Mouse (Mus musculus) A20 (cell line): ENCODE data around the gene Gemin4.
"Not testable (repeated sequence)": the region's sequence is repeated elsewhere in the genome, so short reads cannot be mapped to it uniquely, and the experiment has no call there.

ENCODE experiments used
- DNase-seq: peaks from one replicate; pipeline ENCODE4 v3.0.0-alpha.2; 2011; ENCODE audit warnings: low read depth, low spot score

Gene Gemin4

DNA sequence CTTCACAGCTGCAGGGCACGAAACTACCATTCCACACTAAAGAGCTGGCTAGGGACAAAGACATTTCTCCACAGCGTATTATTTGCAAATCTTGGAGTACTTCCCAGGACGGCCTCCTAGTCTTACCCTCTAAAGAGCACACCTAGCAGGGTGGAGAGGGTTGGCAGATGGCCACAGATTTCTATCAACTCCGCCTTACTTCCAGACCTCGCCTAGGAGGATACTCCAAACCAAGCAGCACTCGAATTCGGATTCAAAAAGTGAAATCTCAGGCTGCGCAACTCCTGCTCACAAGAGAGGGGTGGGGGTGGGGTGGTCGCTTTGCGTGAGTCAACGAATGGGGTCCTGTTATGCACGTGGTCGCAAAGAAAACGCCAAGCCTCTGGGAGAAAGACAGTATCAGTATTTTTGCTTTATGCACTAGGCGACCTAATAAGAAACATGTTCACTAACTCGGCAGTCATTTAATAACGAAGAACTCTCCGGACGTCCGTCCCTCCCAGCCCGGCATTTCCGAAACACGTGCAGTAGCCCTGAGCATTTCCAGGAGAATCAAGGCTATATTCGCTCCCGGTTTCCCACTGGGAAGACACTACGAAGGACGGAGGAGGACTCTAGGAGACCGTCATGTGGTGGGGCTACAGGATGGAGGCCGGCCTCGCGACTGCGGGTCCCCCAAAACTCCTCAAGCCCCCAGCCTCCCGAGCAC, 629 bp downstream of the Gemin4 start:
- no peak for DNase-seq

DNA sequence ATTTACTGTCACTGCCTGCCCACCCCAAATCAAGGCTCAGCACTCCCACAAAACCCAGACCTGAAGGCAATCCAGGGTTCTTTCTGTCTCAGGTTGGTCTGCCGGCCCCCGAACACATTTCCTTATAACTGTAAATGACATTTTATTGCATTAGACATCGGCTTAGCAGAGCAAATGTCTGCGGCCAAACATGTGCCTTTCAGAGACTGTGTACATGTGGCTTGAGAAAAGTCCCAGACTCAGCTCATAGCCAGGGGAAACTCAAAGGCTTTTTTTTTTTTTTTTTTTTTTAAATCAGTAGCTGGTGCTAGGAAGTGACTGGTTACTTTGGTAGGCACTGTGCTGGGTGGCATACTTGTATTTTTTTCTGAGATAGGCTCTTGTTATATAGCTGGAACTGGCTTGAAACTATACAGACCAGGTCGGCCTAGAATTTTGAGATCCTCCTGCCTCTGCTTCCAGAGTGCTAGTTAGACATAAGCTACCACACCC, 1.4 kb downstream of the Gemin4 start:
- DNase-seq, result no peak

DNA sequence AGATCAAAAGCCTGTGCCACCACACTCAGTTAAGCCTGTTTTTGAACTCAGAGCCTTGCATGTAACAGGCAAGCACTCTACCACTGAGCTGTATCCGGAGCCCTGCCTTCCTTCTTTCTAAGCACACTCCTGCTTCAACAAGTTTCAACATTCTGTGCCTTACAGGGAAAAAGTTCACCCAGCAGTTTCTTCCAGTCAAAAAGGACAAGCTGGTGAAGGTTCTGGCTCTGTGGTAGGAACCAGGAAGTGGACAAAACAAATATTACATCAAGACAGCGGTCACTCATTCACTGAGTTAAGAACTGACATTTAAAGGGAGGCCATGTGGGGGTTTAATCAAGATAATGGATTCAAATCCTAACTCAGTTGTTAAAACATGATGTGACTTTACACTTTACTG, 2.5 kb downstream of the Gemin4 start:
- DNase-seq, result no peak

DNA sequence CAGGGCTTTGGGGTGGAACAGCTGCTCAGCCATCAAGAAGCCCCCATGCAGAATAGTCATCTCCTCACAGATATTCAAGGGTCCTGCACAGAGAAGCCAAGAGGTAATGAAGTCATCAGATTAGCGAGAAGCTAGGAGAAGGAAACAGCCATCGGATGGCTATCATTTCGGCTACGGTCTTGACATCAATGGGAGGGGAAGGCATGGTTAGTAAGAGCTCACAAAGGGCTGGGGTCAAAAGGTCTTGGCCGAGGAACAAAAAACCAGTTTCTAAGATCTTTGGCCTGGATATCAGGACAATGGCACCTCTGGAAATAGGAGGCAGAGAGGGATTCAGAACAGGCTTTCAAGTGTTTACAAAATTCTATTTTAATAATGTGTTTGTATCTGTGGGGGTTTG, 3.6 kb downstream of the Gemin4 start:
- DNase-seq, result no peak

DNA sequence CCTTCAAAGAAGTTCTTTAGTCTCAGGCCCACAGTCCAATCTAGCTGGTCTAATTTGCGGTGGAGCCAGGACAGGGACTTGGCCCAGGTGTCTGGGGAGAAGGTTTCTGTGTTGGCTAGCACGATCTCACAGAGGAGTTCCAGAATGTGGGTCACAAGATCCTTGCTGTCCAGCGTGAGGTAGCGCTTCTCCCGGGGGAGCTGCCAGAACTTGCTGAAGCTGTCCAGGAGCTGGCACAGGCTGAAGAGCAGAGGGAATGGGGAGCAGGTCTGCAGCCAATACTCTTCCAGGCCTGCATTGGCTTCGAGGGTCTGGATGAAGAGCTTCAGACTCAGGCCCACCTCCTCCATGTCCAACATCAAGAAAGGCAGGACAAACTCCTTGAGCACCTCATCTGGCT, 5.9 kb downstream of the Gemin4 start:
- DNase-seq, result not testable (repeated sequence)

DNA sequence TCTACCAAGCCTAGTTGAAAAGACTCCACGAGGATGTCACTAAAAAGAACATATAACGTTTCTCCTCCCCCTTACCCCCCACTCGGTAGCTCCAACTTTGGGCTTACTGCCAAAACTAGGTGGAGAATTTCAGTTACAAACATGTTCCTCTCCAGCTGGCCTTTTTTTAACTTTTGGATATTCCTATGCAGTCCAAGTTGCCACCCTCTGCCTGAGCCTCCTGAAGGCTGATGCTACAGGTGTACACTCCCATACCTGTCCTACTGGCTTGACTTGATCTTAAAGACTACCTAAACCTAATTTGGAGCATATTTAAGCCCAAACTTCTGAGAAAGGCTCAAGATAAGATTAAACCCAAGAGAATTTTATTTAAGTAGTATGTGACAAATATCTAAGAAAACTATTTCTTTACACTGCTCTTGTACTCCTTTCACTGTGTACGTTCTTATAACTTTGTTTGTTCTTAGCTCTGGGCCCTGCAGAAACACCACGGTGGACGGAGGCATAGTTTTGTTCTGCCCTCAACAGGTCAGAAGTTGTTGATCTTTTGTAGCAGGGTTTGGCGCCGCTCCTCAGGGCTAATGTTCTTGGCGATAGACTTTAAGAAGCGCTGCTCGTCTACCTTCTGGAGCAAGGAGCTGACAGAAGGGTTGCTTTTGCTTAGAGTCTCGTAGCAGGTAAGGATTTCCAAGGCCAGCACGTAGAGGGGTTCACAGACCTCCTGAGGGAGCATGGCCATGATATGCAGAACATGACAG, 7.1 kb downstream of the Gemin4 start:
- DNase-seq, result no peak

DNA sequence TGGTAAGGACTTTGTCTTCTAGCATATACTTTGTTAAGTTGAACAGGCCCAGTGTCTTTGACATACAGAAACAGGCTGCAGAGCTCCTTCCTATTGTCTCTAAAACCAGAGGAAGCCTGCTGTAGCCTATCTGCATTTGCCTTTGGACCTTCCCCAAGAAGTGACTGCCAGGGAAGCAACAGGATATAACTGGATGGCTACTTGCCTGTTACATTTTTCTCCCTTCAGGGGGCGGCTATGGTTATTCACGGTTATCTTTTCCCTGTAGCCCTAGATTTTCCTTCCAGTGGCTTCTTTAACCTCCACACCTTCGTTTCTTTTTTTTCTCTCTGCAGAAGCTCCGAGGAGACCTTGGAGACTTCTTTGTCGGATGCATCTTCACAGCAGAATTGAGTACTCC, 10.7 kb downstream of the Gemin4 start:
- DNase-seq, result no peak

DNA sequence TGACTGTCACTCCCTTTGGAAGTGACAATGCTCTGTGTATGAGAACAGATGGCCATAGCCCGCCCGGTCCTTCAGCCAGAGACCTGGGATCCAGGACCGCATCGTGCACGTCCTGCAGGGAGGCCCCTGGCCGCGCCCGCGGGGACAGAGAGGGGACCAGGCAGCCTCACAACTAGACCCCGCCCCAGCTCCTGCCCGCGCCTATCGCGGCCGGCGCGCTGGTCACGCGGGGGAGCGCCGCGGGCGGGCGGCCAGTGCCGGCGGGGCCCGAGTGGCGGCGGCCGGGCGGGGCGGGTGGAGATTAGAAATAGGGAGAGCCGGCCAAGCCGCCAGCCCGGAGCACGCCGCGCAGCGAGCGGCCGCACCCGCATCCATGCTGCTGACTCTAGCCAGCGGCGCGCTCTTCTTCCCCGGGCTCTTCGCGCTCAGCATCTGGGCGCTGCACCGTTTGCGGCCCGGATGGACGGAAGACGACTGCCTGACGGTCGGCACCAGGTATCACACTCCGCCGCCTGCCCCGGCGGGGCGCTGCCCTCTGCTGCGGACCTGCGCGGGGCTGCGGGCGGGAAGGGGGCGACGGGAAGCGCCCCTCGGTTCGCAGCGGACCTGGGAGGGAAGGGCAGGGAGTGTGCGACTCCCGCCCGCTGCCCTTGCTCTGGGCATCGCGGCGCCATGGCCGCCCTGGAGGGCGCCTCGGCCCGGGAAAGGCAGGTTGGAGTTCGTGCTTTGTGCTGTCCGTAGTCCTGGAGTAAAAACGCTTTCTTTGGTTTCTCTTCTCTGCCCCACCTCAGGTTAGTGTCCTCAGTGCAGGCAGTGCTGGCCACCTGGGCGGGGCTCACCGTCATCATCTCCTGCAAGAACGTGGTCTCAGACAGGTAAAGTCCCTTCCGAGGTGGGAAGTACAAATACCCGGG, 15.4 kb downstream of the Gemin4 start:
- peak; percentile 74 for DNase-seq

DNA sequence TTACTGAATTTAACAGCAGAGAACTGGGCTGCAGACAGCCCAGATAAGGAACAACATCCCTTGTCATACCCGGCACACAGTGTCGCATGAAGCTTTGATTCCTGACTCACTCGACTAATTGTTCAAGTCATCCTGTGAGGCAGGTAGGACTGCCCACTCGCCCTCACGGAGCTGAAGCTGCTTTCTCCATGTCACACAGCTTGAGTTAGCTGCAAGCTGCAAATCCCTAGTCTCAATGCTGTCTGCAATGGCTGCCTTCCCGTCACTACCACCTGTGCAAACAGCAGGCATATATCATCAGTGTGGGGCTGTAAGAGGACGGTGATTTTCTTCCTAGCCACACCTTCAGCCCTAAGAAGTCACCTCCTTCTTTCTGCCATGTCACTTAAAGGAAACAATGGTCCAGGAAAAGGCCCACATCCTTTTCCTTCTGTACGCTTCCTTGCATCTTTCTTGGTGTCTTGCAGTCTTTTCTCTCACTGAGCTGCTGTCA, 20.4 kb downstream of the Gemin4 start:
- DNase-seq, result no peak

DNA sequence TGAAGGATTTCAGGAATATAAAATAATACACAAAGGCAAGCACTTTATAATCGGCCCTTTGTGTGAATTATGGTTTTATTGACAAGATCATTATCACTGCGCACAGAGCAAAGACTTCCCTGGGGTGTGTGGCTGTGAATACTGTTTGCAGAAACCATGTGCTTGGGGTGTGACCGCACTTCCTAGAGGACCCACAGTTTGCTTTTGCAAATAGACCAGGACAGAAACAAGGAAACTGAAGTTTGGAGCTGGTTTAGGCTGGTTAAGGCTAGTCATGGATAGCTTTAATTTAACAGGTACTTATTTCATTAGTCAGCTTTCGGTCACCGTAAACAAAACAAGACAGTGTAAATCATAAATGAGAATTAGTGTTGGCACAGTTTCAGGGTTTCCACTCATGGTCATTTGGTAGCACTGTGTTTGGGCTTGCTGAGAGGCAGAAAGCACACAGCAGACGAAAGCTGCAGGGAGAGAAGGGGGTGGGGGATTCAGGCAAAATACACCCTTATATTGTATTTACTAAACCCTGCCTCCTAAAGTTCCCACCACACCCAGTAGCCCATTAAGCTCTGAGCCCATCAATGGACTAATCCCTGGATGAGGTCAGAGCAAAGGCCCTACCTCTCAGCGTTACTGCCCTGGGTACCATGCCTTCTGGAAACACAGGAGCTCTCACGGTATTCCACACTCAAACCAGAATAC, 21.0 kb downstream of the Gemin4 start:
- no peak for DNase-seq

DNA sequence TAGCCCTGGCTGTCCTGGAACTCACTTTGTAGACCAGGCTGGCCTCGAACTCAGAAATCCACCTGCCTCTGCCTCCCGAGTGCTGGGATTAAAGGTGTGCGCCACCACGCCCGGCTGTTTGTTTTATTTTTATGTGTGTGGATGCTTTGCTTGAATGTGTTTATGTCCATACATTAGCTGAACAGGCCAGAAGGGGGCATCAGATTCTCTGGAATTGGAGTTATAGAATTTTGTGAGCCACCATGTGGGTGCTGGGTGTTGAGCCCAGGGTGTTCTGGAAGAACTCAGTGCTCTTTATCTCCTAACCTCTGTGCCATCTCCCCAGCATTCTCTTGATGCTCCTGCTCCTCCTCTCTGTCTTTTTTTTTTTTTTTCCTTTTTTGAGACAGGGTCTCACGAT, 30.6 kb downstream of the Gemin4 start:
- peak; percentile 54 for DNase-seq

DNA sequence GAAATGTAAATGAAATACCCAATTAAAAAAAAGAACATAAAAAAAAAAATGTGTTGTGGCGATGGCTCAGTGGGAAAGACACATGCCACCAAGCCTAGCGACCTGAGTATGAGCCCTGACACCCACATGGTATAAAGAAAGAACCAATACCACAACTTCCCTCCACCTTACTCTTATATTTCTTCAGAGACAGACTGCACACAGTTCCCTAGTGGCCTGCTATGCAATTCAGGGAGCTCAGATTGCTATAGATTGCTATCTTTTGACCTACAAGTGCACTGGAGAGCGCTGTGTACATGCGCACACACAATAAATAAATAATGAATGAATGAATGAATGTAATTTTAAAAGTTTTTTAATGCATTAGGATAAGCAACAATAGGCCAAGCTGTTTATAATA, 33.7 kb downstream of the Gemin4 start:
- peak; percentile 55 for DNase-seq

DNA sequence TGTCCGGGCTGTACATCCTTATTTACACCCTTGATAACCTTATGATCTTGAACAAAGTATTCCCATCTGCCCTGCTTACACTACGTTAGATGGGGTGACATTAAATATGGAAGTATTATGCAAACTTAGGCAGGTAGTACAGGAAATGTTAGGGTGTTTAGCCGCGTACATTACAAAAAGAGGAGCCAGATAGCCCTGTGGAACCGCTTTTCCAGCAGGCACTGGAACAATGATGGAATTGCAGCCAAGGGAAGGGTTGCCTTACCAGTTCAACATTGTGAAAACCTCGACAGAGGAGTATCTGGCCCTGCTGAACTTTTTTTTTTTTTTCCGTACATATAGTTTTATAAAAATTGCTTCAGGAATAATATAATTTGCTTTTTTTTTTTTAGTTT, 37.3 kb downstream of the Gemin4 start:
- no peak for DNase-seq

DNA sequence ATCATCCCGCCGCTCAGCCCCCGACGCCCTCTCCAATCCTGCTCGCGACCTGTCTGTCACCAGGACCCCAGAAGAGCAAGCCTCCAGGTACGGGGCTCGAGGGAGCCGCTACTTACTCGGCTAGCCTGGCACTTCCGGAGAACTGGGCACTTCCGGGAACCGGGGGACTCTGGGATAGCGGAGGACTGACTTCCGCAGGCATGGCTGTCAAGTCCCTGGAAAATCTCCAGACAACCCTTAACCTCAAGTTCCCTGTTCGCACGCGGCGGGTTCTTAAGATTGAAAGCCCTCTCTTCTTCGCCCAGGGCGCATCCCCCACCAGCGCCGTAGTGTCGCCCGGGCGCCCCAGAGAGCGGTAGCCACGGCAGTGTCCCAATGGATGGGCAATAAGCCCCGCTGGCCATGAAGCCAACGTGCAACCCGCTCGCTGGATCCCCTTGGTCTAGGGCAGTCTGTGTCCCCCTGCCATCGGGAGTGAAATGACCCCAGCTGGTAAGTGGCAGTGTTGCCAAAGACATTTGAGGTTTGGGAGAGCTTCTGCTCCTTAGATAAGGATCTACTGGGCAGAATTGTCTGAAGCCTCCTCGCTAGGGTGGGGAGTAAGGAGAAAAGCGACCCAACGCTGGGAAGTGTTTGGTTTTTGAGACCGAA, 37.8 kb downstream of the Gemin4 start, which contains the start of the genes Vps53 and Fam57a:
Gene Vps53 (minus strand): TSS at position 153 of the 651 bp plus-strand sequence.
Gene Fam57a (plus strand): TSS at position 177 of the 651 bp plus-strand sequence.
- DNase-seq, result peak; percentile 91

DNA sequence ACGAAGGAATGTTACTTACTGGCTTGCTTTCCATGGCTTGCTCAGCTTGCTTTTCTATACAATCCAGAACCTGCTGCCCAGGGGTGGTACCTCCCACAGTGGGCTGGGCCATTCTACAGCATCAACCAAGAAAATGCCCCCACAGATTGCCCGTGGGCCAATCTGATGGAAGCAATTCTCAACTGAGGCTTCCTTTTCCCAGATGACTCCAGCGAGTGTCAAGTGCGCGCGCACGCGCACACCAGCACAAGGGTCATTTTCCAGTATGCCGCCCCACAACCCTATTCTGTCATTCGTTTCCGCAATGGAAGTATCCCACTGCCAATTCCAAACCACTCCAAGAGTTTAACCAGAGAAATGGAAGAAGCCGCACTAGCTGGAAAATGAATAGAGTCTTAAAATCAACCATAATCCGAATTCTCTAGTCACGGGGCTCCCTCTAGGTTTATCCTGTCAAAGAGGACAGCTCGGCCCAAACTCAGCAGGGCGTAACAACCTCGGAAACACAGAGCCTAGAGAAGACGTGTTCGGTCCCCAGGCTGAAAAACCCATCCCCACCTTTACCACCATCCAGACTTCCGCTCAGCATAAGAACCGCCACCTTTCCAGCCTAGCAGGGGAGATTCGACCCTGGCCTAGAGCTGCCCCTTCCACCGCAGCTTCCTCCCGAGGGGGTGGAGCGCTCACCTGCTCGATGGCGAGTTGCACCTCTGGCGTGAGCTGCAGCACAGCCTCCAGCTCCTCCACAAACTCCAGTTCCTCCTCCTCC, 38.6 kb downstream of the Gemin4 start:
- peak; percentile 51 for DNase-seq

DNA sequence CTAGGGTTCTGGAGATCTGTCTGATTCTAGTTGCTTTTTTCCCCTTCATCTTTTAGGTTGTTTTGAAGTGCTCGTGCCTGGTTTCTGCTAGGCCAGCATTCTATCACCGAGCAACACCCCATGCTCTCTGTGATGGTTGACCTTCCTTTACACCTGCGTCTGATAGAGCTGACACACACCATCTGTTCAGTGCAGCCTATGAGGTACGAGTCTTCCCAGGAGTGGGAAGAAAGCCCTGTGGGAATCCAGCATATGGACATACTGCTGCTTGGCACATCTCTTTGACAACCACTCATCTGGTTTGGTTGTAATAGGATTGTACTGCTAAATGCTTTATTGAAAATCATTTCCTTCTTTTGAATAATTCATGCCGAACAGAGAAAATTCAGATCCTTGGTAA, 47.3 kb downstream of the Gemin4 start:
- DNase-seq, result no peak

DNA sequence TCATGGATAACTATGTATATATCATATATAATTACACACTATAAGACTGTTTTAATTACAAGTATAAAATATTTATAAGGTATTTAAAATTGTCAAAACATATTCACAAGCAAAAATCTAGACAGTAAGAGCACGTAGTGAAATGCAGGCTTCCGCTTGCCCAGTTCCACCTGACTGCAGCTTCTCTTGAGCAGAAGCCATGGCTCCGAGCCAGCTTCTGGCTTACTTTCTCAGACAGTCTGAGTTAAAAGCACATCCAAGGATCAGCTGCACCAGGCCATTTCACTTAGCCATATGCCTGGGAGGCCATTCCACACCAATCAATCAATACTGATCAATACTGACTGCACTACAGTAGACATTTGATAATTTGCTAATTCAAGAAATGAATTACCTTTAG, 48.5 kb downstream of the Gemin4 start:
- DNase-seq, result no peak

DNA sequence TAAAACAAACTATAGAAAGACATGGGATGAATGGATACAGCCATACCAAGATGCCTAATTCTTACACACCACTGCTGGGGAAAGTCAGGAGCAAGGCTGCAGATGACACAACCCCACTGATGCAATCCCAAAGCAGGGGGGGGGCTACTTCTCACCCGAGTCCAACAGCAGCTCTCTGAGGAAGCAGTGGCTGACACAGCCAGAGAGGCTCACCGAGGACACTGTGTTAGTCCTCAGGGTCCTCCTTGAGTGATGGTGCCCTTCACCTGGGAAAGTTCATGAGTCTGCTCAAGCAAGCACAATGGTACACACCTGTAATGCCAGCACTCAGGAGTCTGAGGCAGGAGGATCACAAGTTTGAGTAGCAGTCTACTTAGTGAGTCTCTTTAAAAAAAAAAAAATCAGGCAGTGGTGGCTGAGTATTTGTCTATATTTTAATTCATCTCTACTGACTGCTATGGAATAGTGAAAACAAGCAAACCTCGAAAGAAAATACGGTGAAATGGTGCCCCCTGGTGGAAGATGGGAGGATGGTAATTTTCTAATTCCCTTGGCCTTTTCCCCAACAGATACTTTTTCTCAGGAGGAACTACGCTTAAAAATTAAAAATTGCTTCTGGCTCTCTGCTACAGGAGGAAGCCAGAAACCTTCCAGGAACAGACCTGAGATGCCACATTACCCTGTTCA, 50.2 kb downstream of the Gemin4 start:
- DNase-seq, result peak; percentile 74

DNA sequence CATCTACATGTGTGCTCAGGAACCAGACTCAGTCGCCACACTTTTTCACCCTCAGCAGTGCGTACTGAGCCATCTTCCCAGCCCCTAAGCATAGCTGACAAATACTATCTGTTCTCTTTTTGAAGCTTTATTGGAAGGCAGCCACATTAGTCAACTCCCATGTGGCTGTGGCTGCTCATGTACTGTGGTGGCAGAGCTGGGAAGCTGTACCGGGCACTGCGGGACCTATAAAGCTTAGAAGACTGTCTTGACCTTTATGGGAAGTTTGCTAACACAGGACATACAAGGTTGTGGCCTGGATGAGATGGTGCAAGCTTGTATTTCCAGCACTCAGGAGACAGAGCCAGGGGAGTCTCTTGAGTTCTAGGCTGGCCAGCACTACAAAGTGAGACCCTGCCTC, 50.8 kb downstream of the Gemin4 start:
- no peak for DNase-seq
